Mouse (Mus musculus): ENCODE measurements at regions not wholly inside any gene's neighbourhood (a gene's known extent, or its start where the extent isn't known, plus 50 kb on each side); places are given as distances from the start of the nearest gene placed in this dataset.

GRCm38 (mm10) chr14:78225677-78226076 lies 82.2 kb downstream of the Tnfsf11 start:
- no peak for ATAC-seq

GRCm38 (mm10) chr14:78216229-78216963 lies 91.4 kb downstream of the Tnfsf11 start:
- H3K4me1 ChIP-seq (ENCODE audit: insufficient read depth, low read depth, low read length) = no peaks in the 10 kb centered on the region
- H3K4me2 ChIP-seq (replicated peaks; ENCODE audit: low read depth, low read length) = no peak overlapping the region
- H3K9ac ChIP-seq (replicated peaks; ENCODE audit: low read depth) = no peak overlapping the region
- ATAC-seq (no peak), DNase-seq (ENCODE audit: low spot score) (peak; percentile 31)
- no peaks in the 10 kb centered on the region for H3K36me3 ChIP-seq (ENCODE audit: insufficient read depth, low read length)
- no peaks in the 10 kb centered on the region for H3K9me3 ChIP-seq (ENCODE audit: low read length)
- no peak overlapping the region for H3K27ac ChIP-seq (ENCODE audit: low read length)
- H3K4me3 ChIP-seq (ENCODE audit: low read depth, low read length) = no peak overlapping the region
- 38% methylated on average over 14 of the region's 15 CpGs for WGBS
- TF ChIP-seq CTCF (IDR thresholded peaks at IDR 0.05) (no peak), EP300 (IDR thresholded peaks at IDR 0.05) (no peak)
- H3K27me3 ChIP-seq (replicated peaks; ENCODE audit: insufficient read depth, low read length) = no peaks in the 10 kb centered on the region

More at GRCm38 (mm10) chr14:78225677-78226076, 82.2 kb downstream of the Tnfsf11 start:
- H3K36me3 ChIP-seq (ENCODE audit: insufficient read depth, low read length) = no peaks in the 10 kb centered on the region
- H3K9ac ChIP-seq (replicated peaks; ENCODE audit: low read depth) = no peak overlapping the region
- TF ChIP-seq CTCF (IDR thresholded peaks at IDR 0.05) (no peak), EP300 (IDR thresholded peaks at IDR 0.05) (no peak)
- H3K27ac ChIP-seq (ENCODE audit: low read length) = no peak overlapping the region
- H3K9me3 ChIP-seq (ENCODE audit: low read length) = no peaks in the 10 kb centered on the region
- no peaks in the 10 kb centered on the region for H3K27me3 ChIP-seq (replicated peaks; ENCODE audit: insufficient read depth, low read length)
- H3K4me3 ChIP-seq (ENCODE audit: low read depth, low read length) = no peak overlapping the region
- H3K4me2 ChIP-seq (replicated peaks; ENCODE audit: low read depth, low read length) = no peak overlapping the region
- no peak for DNase-seq (ENCODE audit: low spot score)
- H3K4me1 ChIP-seq (ENCODE audit: insufficient read depth, low read depth, low read length) = no peaks in the 10 kb centered on the region
- 56% methylated on average over 4 of the region's 4 CpGs for WGBS

GRCm38 (mm10) chr14:78215491-78215890 lies 92.4 kb downstream of the Tnfsf11 start:
- TF ChIP-seq EP300 (IDR thresholded peaks at IDR 0.05) (no peak), CTCF (IDR thresholded peaks at IDR 0.05) (no peak)
- DNase-seq (ENCODE audit: low spot score) (no peak), ATAC-seq (no peak)
- Histone ChIP-seq H3K36me3 (ENCODE audit: insufficient read depth, low read length) (no peaks in the 10 kb centered on the region), H3K9me3 (ENCODE audit: low read length) (no peaks in the 10 kb centered on the region), H3K9ac (replicated peaks; ENCODE audit: low read depth) (no peak overlapping the region), H3K27ac (ENCODE audit: low read length) (no peak overlapping the region), H3K4me3 (ENCODE audit: low read depth, low read length) (no peak overlapping the region), H3K4me2 (replicated peaks; ENCODE audit: low read depth, low read length) (no peak overlapping the region), H3K4me1 (ENCODE audit: insufficient read depth, low read depth, low read length) (no peaks in the 10 kb centered on the region), H3K27me3 (replicated peaks; ENCODE audit: insufficient read depth, low read length) (no peaks in the 10 kb centered on the region)
- 62% methylated on average over 4 of the region's 4 CpGs for WGBS

GRCm38 (mm10) chr14:78204566-78204863 lies 103.3 kb downstream of the Tnfsf11 start:
- Histone ChIP-seq H3K27me3 (replicated peaks; ENCODE audit: insufficient read depth, low read length) (no peaks in the 10 kb centered on the region), H3K9ac (replicated peaks; ENCODE audit: low read depth) (no peak overlapping the region), H3K4me3 (ENCODE audit: low read depth, low read length) (no peak overlapping the region), H3K9me3 (ENCODE audit: low read length) (no peaks in the 10 kb centered on the region), H3K36me3 (ENCODE audit: insufficient read depth, low read length) (no peaks in the 10 kb centered on the region), H3K27ac (ENCODE audit: low read length) (no peak overlapping the region), H3K4me1 (ENCODE audit: insufficient read depth, low read depth, low read length) (no peaks in the 10 kb centered on the region), H3K4me2 (replicated peaks; ENCODE audit: low read depth, low read length) (no peak overlapping the region)
- 82% methylated on average over 4 of the region's 4 CpGs for WGBS
- DNase-seq (ENCODE audit: low spot score) = no peak
- no peak for ATAC-seq
- TF ChIP-seq EP300 (IDR thresholded peaks at IDR 0.05) (no peak), CTCF (IDR thresholded peaks at IDR 0.05) (no peak)

- no peaks in the 10 kb centered on the region for H3K9me3 ChIP-seq (ENCODE audit: low read length)
- H3K9ac ChIP-seq (replicated peaks; ENCODE audit: low read depth) = no peak overlapping the region
- TF ChIP-seq EP300 (IDR thresholded peaks at IDR 0.05) (no peak), CTCF (IDR thresholded peaks at IDR 0.05) (no peak)
- H3K27ac ChIP-seq (ENCODE audit: low read length) = no peak overlapping the region
- no peak for DNase-seq (ENCODE audit: low spot score)
- no peaks in the 10 kb centered on the region for H3K4me1 ChIP-seq (ENCODE audit: insufficient read depth, low read depth, low read length)
- H3K27me3 ChIP-seq (replicated peaks; ENCODE audit: insufficient read depth, low read length) = no peaks in the 10 kb centered on the region
- H3K4me3 ChIP-seq (ENCODE audit: low read depth, low read length) = no peak overlapping the region
- H3K4me2 ChIP-seq (replicated peaks; ENCODE audit: low read depth, low read length) = no peak overlapping the region
- no peak for ATAC-seq
- 80% methylated on average over 15 of the region's 15 CpGs for WGBS
- no peaks in the 10 kb centered on the region for H3K36me3 ChIP-seq (ENCODE audit: insufficient read depth, low read length)
Measured at GRCm38 (mm10) chr14:78203726-78204565, 103.9 kb downstream of the Tnfsf11 start.

- 79% methylated on average over 1 of the region's 1 CpGs for WGBS
- H3K4me2 ChIP-seq (replicated peaks; ENCODE audit: low read depth, low read length) = no peak overlapping the region
- no peak overlapping the region for H3K27ac ChIP-seq (ENCODE audit: low read length)
- ATAC-seq (no peak), DNase-seq (ENCODE audit: low spot score) (no peak)
- no peaks in the 10 kb centered on the region for H3K4me1 ChIP-seq (ENCODE audit: insufficient read depth, low read depth, low read length)
- no peaks in the 10 kb centered on the region for H3K9me3 ChIP-seq (ENCODE audit: low read length)
- H3K9ac ChIP-seq (replicated peaks; ENCODE audit: low read depth) = no peak overlapping the region
- no peak overlapping the region for H3K4me3 ChIP-seq (ENCODE audit: low read depth, low read length)
- no peaks in the 10 kb centered on the region for H3K27me3 ChIP-seq (replicated peaks; ENCODE audit: insufficient read depth, low read length)
- no peaks in the 10 kb centered on the region for H3K36me3 ChIP-seq (ENCODE audit: insufficient read depth, low read length)
- TF ChIP-seq EP300 (IDR thresholded peaks at IDR 0.05) = no peak
- TF ChIP-seq CTCF (IDR thresholded peaks at IDR 0.05) = peak; percentile 50
Measured at GRCm38 (mm10) chr14:78202781-78203180, 105.1 kb downstream of the Tnfsf11 start.

Measured in lung, postnatal 0 days (tissue).